Comparison of ENCODE assay signal across 16 mouse cellular contexts in genomic region chr10:67598590-67599047, GRCm38 (mm10). TPM values are rescaled to one million over a fixed set of nuclear protein-coding genes. Genes with fewer than 3 reads are reported as not detected.
DNase-seq lines count a peak whose midpoint lies in the region; TF ChIP-seq lines count a peak whose summit lies in the region.
"Had no signal": no experiment of that assay in that cellular context is flagged by ENCODE, and none has a peak within 500 bp of the region (broad histone marks: within the 10 kb centered on the region; RNA-seq: fewer than 3 reads in every experiment).

No protein-coding gene starts in this region.

- no peak overlapping the region for H3K4me3 ChIP-seq in bone marrow macrophage, adult 2 months (ENCODE audit: insufficient read depth, low read length)
- H3K4me3 ChIP-seq: embryonic facial prominence, embryonic 12.5 days; liver, embryonic 13.5 days; neural tube, embryonic 15.5 days had no signal

- DNase-seq in lung, adult 18-20 months = peak; percentile 29 to 40
- DNase-seq in lung, postnatal 14 days = no peak
- DNase-seq in lung, postnatal 10 days = peak; percentile 21
- peak; percentile 81 for DNase-seq in splenic B cell, adult 2 months (ENCODE audit: low read depth, low spot score)
- DNase-seq in gastrocnemius, postnatal 10 days = no peak
- DNase-seq in cerebellum, postnatal 10 days = no peak
- DNase-seq: adrenal gland, postnatal 25 days; cerebellum, postnatal 14 days; gastrocnemius, postnatal 36 days; liver, embryonic 13.5 days; retina, postnatal 1 day had no signal

- no peak for TF ChIP-seq CTCF in bone marrow macrophage, adult 2 months (IDR thresholded peaks at IDR 0.05; ENCODE audit: low read depth, low read length)

- peak overlapping the region; percentile 91 for H3K27ac ChIP-seq in bone marrow macrophage, adult 2 months (ENCODE audit: insufficient read depth, low read depth, low read length)
- H3K27ac ChIP-seq: embryonic facial prominence, embryonic 12.5 days; hindbrain, embryonic 14.5 days; kidney, postnatal 0 days; liver, embryonic 13.5 days; neural tube, embryonic 15.5 days had no signal

- peaks cover 46% of the 10 kb centered on the region for H3K4me1 ChIP-seq in bone marrow macrophage, adult 2 months (ENCODE audit: control insufficient read depth, insufficient read depth, low read length)
- H3K4me1 ChIP-seq: embryonic facial prominence, embryonic 12.5 days; liver, embryonic 13.5 days; neural tube, embryonic 15.5 days had no signal

- TF ChIP-seq POLR2A in bone marrow macrophage, adult 2 months (IDR thresholded peaks at IDR 0.05; ENCODE audit: borderline replicate concordance, low read depth, low read length) = no peak

- no peaks in the 10 kb centered on the region for H3K36me3 ChIP-seq in splenic B cell, adult 2 months (ENCODE audit: control insufficient read depth, insufficient read depth, low read length, poor library complexity, severe bottlenecking)
- H3K36me3 ChIP-seq: embryonic facial prominence, embryonic 12.5 days; liver, embryonic 13.5 days; neural tube, embryonic 15.5 days had no signal

- no peaks in the 10 kb centered on the region for H3K27me3 ChIP-seq in splenic B cell, adult 2 months (ENCODE audit: control insufficient read depth, insufficient read depth, low read length, poor library complexity, severe bottlenecking)
- H3K27me3 ChIP-seq: embryonic facial prominence, embryonic 12.5 days; liver, embryonic 13.5 days; neural tube, embryonic 15.5 days had no signal

RNA-seq across cellular contexts. Expression of gene Ado, which starts 49.9 kb away (rescaled TPM):
- 23.6 TPM in 2 replicates for polyA plus RNA-seq in bone marrow macrophage, adult 2 months (2012; ENCODE audit: insufficient read depth, insufficient read length, missing spikeins)
- total RNA-seq in gastrocnemius, postnatal 10 days (2021) = 10 to 100 TPM; 19.1 to 19.6 TPM

Comparison
In these comparisons a context has a peak if more than half of its experiments do, and no peak if none do; other contexts are left out.
1. DNase-seq: peak in lung, adult 18-20 months (2 of 2), lung, postnatal 10 days (single experiment) and splenic B cell, adult 2 months (single experiment); none in lung, postnatal 14 days (single experiment), gastrocnemius, postnatal 10 days (single experiment) and cerebellum, postnatal 10 days (0 of 2).